ENCODE assay signal across 15 mouse cellular contexts in the genomic region with DNA sequence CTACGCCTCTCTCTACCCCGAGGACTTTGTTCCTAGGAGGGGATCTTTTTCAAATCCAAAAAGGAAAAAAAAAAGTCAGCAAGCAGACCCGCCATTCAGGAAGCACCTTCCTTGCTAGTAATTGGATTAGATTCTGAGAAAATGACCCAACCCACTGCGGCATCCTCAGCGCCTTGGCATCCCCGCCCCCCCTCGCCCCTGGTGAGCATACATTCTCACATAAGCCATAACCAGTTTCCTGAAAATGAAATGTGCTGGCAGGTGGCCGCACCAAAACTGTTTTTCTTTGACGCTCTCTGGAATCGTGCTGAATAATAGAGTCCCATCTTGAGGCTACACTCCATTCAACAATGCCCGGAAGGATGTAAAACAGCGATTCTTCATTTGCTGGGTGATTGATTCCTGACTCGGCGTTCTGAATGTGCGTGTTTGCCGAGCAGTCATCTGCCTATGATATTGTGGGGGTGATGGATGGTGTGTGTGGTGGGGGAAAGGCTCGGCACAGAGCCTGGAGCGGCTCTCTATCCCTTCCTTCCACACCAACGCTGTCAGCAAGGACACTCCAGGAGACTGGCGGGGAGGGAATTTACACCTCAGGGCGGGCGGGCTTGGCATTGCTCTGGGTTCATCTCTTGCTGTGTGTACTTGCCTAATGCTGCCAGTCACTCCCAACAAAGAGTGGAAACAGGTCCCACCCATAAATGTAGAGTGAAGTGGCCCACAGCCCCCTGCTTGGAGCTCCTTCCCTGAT. TPM values are rescaled to one million over a fixed set of nuclear protein-coding genes. Genes with fewer than 3 reads are reported as not detected.
DNase-seq lines count a peak whose midpoint lies in the region; ATAC-seq and TF ChIP-seq lines count a peak whose summit lies in the region.
"Had no signal": no experiment of that assay in that cellular context is flagged by ENCODE, and none has a peak within 500 bp of the region (broad histone marks: within the 10 kb centered on the region; RNA-seq: fewer than 3 reads in every experiment).

No protein-coding gene starts in this region.

- DNase-seq in forebrain, embryonic 14.5 days (ENCODE audit: low spot score) = no peak
- DNase-seq in forebrain, embryonic 10.5 days (ENCODE audit: extremely low spot score, low spot score) = no peak
- peak; percentile 34 for DNase-seq in lung, postnatal 0 days (ENCODE audit: low spot score)
- no peak for DNase-seq in lung, adult 18-20 months
- DNase-seq in hindbrain, embryonic 11.5 days (ENCODE audit: low spot score) = no peak
- DNase-seq in midbrain, postnatal 0 days (ENCODE audit: low spot score) = no peak
- DNase-seq in retina, postnatal 1 day = no peak
- no peak for DNase-seq in layer of hippocampus, adult 9-11 months
- DNase-seq: left cerebral cortex, postnatal 4 days; right cerebral cortex, postnatal 4 days; thymus, postnatal 4 days had no signal

- no peaks in the 10 kb centered on the region for H3K9me3 ChIP-seq in forebrain, embryonic 14.5 days (replicated peaks; ENCODE audit: control insufficient read depth, low read length)
- H3K9me3 ChIP-seq in forebrain, embryonic 10.5 days = no peaks in the 10 kb centered on the region
- H3K9me3 ChIP-seq in lung, postnatal 0 days (ENCODE audit: low read length) = no peaks in the 10 kb centered on the region
- H3K9me3 ChIP-seq in hindbrain, embryonic 11.5 days (ENCODE audit: control insufficient read depth, low read length) = no peaks in the 10 kb centered on the region
- H3K9me3 ChIP-seq in midbrain, postnatal 0 days (ENCODE audit: low read length) = no peaks in the 10 kb centered on the region
- H3K9me3 ChIP-seq: heart, embryonic 10.5 days; megakaryocyte, embryonic 14.5 days; stomach, embryonic 15.5 days had no signal

- H3K36me3 ChIP-seq in forebrain, embryonic 14.5 days (ENCODE audit: control insufficient read depth, insufficient read depth, low read length) = peaks cover 44% of the 10 kb centered on the region
- H3K36me3 ChIP-seq in forebrain, embryonic 10.5 days (replicated peaks) = peaks cover 21% of the 10 kb centered on the region
- no peaks in the 10 kb centered on the region; the same call in 1 of the 2 replicates for H3K36me3 ChIP-seq in lung, postnatal 0 days (ENCODE audit: insufficient read depth, low read length)
- peaks cover 4% of the 10 kb centered on the region for H3K36me3 ChIP-seq in hindbrain, embryonic 11.5 days (ENCODE audit: control insufficient read depth, insufficient read depth, low read length)
- peaks cover 37% of the 10 kb centered on the region for H3K36me3 ChIP-seq in midbrain, postnatal 0 days (ENCODE audit: insufficient read depth, low read length)
- H3K36me3 ChIP-seq: stomach, embryonic 15.5 days had no signal

- TF ChIP-seq EP300 in lung, postnatal 0 days (IDR thresholded peaks at IDR 0.05) = no peak

- no peak for TF ChIP-seq CTCF in lung, postnatal 0 days (IDR thresholded peaks at IDR 0.05)
- TF ChIP-seq CTCF in midbrain, postnatal 0 days (IDR thresholded peaks at IDR 0.05) = no peak

- H3K4me1 ChIP-seq in forebrain, embryonic 14.5 days (ENCODE audit: control insufficient read depth, insufficient read depth, low read length) = peaks cover 12% of the 10 kb centered on the region; the same call in 1 of the 2 replicates
- peaks cover 41% of the 10 kb centered on the region for H3K4me1 ChIP-seq in forebrain, embryonic 10.5 days
- H3K4me1 ChIP-seq in lung, postnatal 0 days (ENCODE audit: insufficient read depth, low read depth, low read length) = no peaks in the 10 kb centered on the region
- H3K4me1 ChIP-seq in hindbrain, embryonic 11.5 days (replicated peaks; ENCODE audit: control insufficient read depth, insufficient read depth, low read length) = 0 out of 2 replicates have a peak, but pooled peaks cover 5% of the 10 kb centered on the region
- H3K4me1 ChIP-seq in midbrain, postnatal 0 days (ENCODE audit: insufficient read depth, low read length) = peaks cover 12% of the 10 kb centered on the region; the same call in 1 of the 2 replicates
- H3K4me1 ChIP-seq: megakaryocyte, embryonic 14.5 days had no signal

- H3K4me3 ChIP-seq in forebrain, embryonic 14.5 days (ENCODE audit: low read depth, low read length) = no peak overlapping the region
- H3K4me3 ChIP-seq in forebrain, embryonic 10.5 days = no peak overlapping the region
- H3K4me3 ChIP-seq in lung, postnatal 0 days (ENCODE audit: low read depth, low read length) = no peak overlapping the region
- no peak overlapping the region for H3K4me3 ChIP-seq in hindbrain, embryonic 11.5 days (ENCODE audit: low read depth, low read length)
- no peak overlapping the region for H3K4me3 ChIP-seq in midbrain, postnatal 0 days (ENCODE audit: low read depth, low read length)
- H3K4me3 ChIP-seq: heart, embryonic 10.5 days; megakaryocyte, embryonic 14.5 days; stomach, embryonic 15.5 days had no signal

- peak; percentile 37; the same call in 1 of the 2 replicates for ATAC-seq in forebrain, embryonic 14.5 days
- peak; percentile 17; the same call in 1 of the 2 replicates for ATAC-seq in lung, postnatal 0 days
- no peak for ATAC-seq in hindbrain, embryonic 11.5 days (ENCODE audit: low FRiP score)
- no peak for ATAC-seq in midbrain, postnatal 0 days (ENCODE audit: low FRiP score)

- WGBS in forebrain, embryonic 14.5 days = 41% methylated on average over 22 of the region's 22 CpGs
- WGBS in forebrain, embryonic 10.5 days = 67% methylated on average over 22 of the region's 22 CpGs
- WGBS in lung, postnatal 0 days = 49% methylated on average over 22 of the region's 22 CpGs
- WGBS in hindbrain, embryonic 11.5 days = 63% methylated on average over 22 of the region's 22 CpGs
- WGBS in midbrain, postnatal 0 days = 31% methylated on average over 22 of the region's 22 CpGs

- H3K4me2 ChIP-seq in forebrain, embryonic 14.5 days (ENCODE audit: low read length) = no peak overlapping the region
- H3K4me2 ChIP-seq in lung, postnatal 0 days (replicated peaks; ENCODE audit: low read depth, low read length) = no peak overlapping the region
- H3K4me2 ChIP-seq in hindbrain, embryonic 11.5 days (replicated peaks; ENCODE audit: low read depth, low read length) = no peak overlapping the region
- H3K4me2 ChIP-seq in midbrain, postnatal 0 days (ENCODE audit: low read depth, low read length, poor library complexity, severe bottlenecking) = peak overlapping the region; percentile 19; the same call in 1 of the 2 replicates
- H3K4me2 ChIP-seq: stomach, embryonic 15.5 days had no signal

- peak overlapping the region; percentile 63; the same call in 1 of the 2 replicates for H3K27ac ChIP-seq in forebrain, embryonic 14.5 days (ENCODE audit: low read depth, low read length)
- H3K27ac ChIP-seq in forebrain, embryonic 10.5 days = no peak overlapping the region
- no peak overlapping the region for H3K27ac ChIP-seq in lung, postnatal 0 days (ENCODE audit: low read length)
- H3K27ac ChIP-seq in hindbrain, embryonic 11.5 days (ENCODE audit: low read depth, low read length) = 0 out of 2 replicates have a peak overlapping the region, but pooled peaks have one; percentile 13
- no peak overlapping the region for H3K27ac ChIP-seq in midbrain, postnatal 0 days (ENCODE audit: low read depth, low read length)
- H3K27ac ChIP-seq: heart, embryonic 10.5 days; liver, embryonic 14.5 days; stomach, embryonic 15.5 days had no signal

- H3K9ac ChIP-seq in forebrain, embryonic 14.5 days (ENCODE audit: low read length) = peak overlapping the region; percentile 22
- no peak overlapping the region for H3K9ac ChIP-seq in lung, postnatal 0 days (replicated peaks; ENCODE audit: low read depth)
- no peak overlapping the region for H3K9ac ChIP-seq in hindbrain, embryonic 11.5 days (ENCODE audit: low read depth, low read length)
- no peak overlapping the region; the same call in 1 of the 2 replicates for H3K9ac ChIP-seq in midbrain, postnatal 0 days (replicated peaks; ENCODE audit: low read length, poor library complexity, severe bottlenecking)
- H3K9ac ChIP-seq: liver, embryonic 14.5 days; stomach, embryonic 15.5 days had no signal

- no peaks in the 10 kb centered on the region for H3K27me3 ChIP-seq in forebrain, embryonic 14.5 days (replicated peaks; ENCODE audit: control insufficient read depth, insufficient read depth, low read length)
- H3K27me3 ChIP-seq in forebrain, embryonic 10.5 days (ENCODE audit: poor library complexity, severe bottlenecking) = peaks cover 81% of the 10 kb centered on the region
- H3K27me3 ChIP-seq in lung, postnatal 0 days (replicated peaks; ENCODE audit: insufficient read depth, low read length) = peaks cover 3% of the 10 kb centered on the region; the same call in 1 of the 2 replicates
- no peaks in the 10 kb centered on the region; the same call in 1 of the 2 replicates for H3K27me3 ChIP-seq in hindbrain, embryonic 11.5 days (ENCODE audit: control insufficient read depth, insufficient read depth, low read length)
- H3K27me3 ChIP-seq in midbrain, postnatal 0 days (ENCODE audit: insufficient read depth, low read length) = no peaks in the 10 kb centered on the region

RNA-seq across cellular contexts. Expression of a gene that starts 18.9 kb away (rescaled TPM):
- polyA plus RNA-seq in forebrain, embryonic 14.5 days (2014; fragmentation: Nextera tagmentation; extraction: Ambion mirVana) = 173 and 218 TPM in 2 replicates
- 12.1 and 15.5 TPM in 2 replicates for polyA plus RNA-seq in forebrain, embryonic 10.5 days (2016; fragmentation: Nextera tagmentation; extraction: Ambion mirVana)
- 9.8 and 10.7 TPM in 2 replicates for polyA plus RNA-seq in lung, postnatal 0 days (2015; fragmentation: Nextera tagmentation; extraction: Ambion mirVana)
- polyA plus RNA-seq in hindbrain, embryonic 11.5 days (2014; fragmentation: Nextera tagmentation; extraction: Ambion mirVana) = 139 and 152 TPM in 2 replicates
- total RNA-seq in midbrain, postnatal 0 days (2014; rRNA removed) = 486 and 500 TPM in 2 replicates
- polyA plus RNA-seq in midbrain, postnatal 0 days (2015; fragmentation: Nextera tagmentation; extraction: Ambion mirVana) = 426 and 440 TPM in 2 replicates

Comparison
In these comparisons a context has a peak if more than half of its experiments do, and no peak if none do; other contexts are left out.
1. H3K27ac ChIP-seq: peak in forebrain, embryonic 14.5 days (single experiment) and hindbrain, embryonic 11.5 days (single experiment); none in forebrain, embryonic 10.5 days (single experiment), lung, postnatal 0 days (single experiment) and midbrain, postnatal 0 days (single experiment).
2. ATAC-seq: peak in forebrain, embryonic 14.5 days (single experiment) and lung, postnatal 0 days (single experiment); none in hindbrain, embryonic 11.5 days (single experiment) and midbrain, postnatal 0 days (single experiment).